Mouse (Mus musculus): ENCODE measurements around the gene Fzd2.

GRCm38 (mm10) chr11:102647885-102648284, 43.7 kb downstream of the Fzd2 start:
- TF ChIP-seq POLR2A (IDR thresholded peaks at IDR 0.05; ENCODE audit: insufficient read length, low read depth) (no peak), REST (IDR thresholded peaks at IDR 0.05; ENCODE audit: insufficient read depth, insufficient read length) (no peak), POLR2AphosphoS2 (IDR thresholded peaks at IDR 0.05; ENCODE audit: insufficient read length, low read depth) (no peak), USF1 (IDR thresholded peaks at IDR 0.05; ENCODE audit: low read depth) (no peak), CEBPB (IDR thresholded peaks at IDR 0.05; ENCODE audit: insufficient read depth, poor library complexity, severe bottlenecking) (no peak)

Data from myocyte (in vitro differentiated cells).